Mouse (Mus musculus): ENCODE measurements at regions not wholly inside any gene's neighbourhood (a gene's known extent, or its start where the extent isn't known, plus 50 kb on each side); places are given as distances from the start of the nearest gene placed in this dataset.

DNA sequence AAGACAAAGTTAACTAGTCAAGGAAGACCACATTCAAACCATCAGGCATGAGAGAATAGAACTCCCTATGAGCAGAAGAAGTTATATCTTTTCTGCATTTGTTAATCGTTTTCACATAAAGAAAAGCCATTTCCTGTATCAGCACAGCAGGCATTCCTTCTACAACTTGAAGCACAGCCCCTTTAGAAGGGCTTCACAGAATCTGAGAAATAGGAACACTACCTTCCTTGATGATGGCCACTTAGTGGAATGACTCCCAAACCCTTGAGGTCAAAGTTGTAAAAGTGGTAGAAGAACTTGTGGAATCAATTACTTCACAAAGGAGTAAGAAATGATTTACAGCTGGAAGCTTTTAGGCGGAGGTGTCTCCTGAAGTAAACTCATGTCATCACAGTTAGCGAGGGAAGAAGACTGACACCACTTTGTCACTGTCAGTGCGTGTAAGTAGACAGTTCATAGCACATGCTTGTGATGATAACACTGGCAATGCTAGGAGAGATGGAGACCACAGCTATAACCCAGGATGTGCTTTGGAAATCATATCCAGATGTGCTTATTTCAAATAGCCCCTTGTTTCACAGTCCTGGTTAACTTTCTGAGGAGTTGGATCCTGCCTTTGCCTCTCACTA lies 580.3 kb downstream of the Kctd12 start:
- TF ChIP-seq CTCF (IDR thresholded peaks at IDR 0.05; ENCODE audit: low read depth) (no peak), EP300 (optimal IDR thresholded peaks at IDR 0.05) (no peak)

All from stomach, postnatal 0 days (tissue).